Mouse (Mus musculus) adrenal gland (tissue): ENCODE data around the gene Mpz.

Experiments
- intact Hi-C: fragments of 180-260 bp; cut with DNase I; formaldehyde crosslinking; loops from one replicate; pipeline ENCODE4 v1.15.1; 2025

Mpz gene

DNA sequence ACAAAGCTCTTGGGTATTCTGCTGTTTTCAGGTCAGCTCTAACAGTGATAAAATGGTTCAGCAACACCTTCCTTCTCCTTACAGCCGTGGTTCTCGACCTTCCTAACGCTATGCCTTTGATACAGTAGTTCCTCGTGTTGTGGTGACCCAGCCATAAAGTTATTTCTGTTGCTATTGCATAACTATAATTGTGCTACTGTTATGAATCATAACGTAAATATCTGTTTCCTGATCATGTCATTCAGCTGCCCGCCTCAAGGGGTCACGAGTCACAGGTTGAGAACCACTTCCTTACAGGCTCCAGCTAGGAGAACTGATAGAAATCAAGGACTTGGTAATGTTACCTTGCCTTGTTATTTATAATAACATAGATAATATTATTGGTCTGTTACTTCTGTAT lies 33.8 kb downstream of the Mpz start:
- intact Hi-C loops = no loop called here

DNA sequence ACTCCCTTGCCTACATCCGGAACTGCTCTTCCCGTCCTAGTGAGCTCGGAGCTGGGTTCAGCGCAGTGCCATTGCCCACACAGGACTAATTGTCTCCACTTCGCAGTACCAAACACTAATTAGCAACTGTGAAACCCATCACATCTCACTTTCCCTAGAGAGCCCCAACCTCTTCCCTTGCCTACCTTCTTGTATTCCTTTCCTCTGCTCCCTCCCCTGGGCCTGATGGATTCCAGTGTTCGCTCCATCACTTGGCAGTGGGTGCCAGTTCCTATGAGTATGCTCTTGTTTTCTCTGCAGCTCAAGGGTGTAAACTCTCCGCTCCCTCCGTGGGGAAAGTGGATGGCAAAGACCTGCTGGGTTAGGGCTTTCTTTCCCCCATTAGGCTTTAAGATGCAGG lies 35.1 kb downstream of the Mpz start:
- intact Hi-C loops = no loop called here

DNA sequence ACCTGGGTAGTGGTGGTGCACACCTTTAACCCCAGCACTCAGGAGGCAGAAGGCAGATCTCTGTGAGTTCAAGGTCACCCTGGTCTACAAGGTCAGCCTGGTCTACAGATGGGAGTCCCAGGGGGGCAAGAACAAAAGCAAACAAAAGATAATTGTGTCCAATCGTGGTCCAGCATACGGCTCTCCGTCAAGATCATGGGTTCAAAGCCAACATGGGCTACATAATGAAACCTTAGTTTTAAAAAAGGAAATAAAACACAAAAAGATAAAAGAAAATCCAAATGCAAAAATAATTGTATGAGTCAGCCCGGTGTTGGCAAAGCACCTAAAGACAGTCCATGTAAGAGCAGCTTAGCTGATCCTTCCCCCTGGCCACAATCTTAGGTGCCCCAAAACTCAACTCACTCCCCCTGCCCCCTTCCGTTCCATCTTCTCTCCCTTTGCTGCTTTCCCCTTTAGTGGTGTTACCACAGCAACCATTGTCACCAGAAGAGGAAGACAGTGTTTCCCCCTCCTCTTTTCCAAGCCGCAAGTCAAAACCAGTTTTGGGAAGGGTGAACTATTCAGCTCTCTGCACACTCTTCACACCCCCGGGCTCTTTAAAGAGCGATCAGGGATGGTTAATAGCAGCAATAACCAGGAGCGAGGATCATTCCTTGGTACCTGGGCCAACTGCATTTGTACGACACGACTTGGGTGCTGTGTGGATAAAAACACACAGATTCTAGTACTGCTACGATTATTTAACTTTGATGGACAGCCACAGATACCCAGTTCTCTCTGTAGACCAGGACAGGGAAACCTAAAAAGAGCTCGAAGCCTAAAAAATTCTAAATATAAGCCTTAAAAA lies 37.6 kb downstream of the Mpz start:
- intact Hi-C loops = no loop called here

DNA sequence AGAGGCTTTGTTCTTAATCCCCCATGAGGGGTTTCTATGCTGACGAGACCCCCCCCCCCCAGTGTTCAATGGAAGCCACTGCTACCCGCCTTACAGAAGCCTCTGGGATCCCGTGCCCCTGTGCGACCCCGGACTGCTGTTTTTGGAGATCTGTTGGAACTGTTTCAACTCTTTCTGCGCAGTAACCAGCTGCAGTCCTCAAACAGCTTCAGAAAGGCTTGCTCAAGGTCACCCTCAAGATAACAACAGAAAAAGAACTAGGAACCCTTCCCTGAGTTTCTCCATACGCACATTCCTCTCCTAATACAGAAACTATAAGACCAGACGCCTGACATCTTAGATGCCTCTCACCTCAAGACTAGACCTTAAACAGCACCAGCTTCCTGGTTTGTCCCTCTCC lies 38.5 kb downstream of the Mpz start:
- intact Hi-C loops = no loop called here

DNA sequence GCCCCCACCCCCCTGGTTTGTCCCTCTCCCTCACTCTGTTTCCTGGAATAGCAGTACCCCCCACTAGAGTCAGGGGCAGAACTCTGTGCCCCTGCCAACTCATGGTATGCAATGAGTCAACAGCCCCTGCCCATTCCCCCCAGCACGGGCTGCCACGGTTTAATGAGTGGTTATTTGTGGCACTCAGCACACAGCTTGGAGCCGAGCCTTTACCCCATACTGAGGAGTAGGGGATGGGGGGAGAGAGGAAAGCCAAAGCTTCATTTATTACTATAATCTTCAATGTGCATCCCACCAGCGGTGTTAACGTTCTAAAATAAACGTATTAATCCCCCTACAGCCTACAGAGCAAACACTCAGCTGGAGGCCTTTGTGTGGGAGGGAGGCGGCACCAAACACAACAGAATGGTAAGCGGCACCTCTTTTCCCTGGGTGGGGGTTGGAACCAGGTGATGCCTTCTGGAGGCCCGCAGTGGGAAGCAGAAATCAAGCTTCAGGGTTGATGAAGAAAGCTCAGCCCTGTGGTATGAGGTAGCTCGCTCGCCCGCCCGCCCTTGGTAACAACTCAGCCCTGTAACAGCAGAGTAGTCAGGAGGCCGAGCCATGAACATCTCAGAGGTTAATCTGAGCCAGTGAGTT lies 39.1 kb downstream of the Mpz start:
- intact Hi-C loops = no loop called here

DNA sequence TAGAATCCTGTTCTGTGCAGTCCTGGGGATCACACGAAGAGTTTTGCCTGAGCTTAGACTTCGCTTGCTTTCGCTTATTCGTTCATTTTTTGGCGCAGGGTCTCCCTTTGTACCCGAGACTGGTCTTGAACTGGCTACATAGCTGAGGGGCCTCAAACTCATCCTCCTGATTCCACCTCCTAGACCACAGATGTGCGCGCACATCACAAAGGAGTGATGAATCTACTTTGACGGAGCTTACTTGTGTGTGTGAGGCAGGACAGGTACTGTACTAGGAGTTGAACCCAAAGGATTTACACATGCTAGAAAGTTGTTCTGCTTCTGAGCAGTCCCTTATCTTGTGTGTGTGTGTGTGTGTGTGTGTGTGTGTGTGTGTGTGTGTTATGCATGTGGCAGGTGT lies 40.3 kb downstream of the Mpz start:
- intact Hi-C loops = no loop called here

DNA sequence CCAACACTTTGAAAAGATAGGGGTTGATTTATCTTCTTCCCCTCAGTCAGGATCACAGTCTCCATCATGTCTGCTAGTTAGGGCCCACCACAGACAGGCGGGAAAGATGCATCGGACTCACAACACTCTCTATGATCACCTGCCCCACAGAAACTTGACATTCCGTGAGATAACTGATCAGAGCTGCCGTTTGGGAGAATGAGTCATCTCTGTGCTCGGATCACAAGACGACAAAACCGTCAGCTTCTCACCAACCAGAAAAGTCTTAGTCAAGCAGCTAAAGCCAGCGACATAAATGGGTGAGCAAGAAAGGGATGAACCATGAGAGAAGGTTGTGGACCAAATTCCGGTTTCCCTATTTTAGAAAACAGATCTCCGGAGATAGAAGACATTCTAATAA lies 41.8 kb downstream of the Mpz start:
- intact Hi-C loops = no loop called here

DNA sequence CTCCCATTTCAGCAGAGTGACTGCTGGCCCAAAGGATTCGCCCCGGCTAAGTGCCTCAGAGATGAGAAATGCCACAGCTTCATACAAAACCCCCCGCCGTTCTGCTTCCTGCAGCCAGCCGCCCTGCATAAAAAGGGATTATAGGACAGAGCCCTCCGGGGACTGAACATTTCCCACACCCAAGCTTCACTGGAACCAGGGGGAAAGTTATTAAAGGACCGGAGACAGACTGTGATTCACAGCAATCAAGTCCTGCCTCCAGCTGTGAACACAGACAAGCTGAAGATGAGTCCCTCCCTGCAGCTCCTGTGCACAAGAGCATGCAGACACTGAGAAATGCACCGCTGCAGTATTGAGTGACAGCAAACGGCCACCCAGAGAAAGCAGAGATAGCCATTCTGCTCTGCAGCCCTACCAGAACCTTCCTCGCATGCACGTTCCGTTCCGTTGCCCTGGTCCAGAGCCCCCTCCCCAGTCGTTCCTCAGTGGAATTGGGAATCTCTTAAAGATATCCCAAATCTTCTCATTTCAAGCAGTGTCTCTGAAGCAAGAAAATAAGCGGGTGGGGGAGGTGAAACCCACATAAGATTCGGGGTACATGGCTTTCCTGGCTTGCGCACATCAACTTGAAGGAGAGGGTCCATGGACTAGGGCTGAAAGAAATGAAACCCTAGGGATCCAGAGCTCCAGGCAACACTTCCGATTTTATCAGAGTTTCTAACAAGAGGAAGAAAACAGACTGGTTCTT lies 42.8 kb downstream of the Mpz start:
- intact Hi-C loops = no loop called here

DNA sequence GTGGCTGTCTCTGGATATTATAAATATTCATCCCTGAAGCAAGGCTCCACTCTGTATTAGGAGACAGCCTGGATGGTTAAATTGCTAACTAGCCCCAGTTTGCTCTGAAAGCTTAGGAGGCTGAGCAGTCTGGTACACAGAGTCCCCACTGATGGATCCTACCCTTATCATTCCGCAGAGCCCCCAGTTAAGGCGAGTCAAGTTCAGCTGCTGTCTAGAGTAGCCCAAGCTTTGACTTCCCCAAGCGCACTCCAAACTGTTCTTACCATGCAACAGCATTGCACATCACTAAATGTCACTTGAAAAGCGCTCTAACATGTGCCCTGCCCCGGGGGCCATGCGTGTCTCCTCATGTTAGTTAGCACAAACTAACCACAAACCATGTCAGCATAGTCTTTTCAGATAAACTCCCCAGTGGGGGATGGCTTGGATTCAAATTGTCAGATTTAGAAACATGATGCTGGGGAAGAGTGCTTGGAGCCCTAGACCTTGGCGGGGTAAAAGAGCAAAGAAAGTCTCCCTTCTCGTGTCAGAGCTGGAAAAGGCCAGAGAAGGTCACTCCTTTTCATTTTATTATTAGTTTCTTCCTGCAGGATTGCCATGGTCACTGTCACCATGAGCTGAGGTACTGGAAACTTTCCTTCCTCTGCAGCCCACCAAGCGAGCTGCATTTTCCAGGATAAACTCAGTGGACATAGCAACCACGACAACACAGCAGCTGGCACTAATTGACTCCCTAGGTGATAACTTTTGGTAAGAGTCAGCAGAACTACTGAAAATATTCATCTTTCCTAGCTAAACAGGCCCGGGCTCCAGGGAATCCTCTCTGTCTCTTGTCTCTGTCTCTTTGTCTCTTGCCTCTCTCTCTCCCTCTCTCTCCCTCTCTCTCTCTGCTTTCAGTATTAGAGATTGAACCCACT lies 43.7 kb downstream of the Mpz start:
- intact Hi-C loops = no loop called here

DNA sequence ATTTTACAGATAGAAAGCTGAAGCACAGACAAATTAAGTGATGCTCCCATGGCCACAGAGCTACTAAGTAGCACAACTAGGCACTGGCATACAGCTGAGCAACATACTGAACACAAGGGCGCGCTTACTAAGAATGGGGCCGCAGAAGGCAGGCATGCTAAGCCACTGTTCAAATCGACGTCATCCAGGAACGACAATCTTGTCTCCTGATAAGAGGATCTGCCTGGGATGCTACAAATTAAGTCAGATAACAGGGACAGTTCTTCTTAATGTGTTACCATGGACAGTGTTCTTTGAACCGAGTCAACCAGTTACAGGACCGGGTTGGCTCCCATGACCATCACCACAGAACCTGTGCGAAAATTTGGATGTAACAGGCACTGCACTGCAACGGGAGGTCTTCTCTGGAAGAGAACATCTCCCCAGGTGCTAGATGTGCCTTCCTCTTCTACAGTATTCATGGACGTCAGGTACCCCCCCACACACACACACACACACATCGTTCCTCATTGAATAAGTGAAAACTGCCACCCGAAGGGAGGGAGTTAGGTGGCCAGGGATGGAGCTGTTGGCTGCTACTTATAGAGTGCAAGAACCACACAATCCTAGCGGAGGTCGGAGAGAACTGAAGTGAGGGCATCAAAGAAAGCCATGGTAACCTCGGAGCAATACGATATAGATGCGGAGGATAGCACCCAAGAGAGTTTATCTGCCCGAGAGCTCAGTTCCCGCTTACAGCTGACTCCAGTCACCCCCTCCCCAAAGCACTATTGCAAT lies 44.7 kb downstream of the Mpz start:
- intact Hi-C loops = no loop called here

DNA sequence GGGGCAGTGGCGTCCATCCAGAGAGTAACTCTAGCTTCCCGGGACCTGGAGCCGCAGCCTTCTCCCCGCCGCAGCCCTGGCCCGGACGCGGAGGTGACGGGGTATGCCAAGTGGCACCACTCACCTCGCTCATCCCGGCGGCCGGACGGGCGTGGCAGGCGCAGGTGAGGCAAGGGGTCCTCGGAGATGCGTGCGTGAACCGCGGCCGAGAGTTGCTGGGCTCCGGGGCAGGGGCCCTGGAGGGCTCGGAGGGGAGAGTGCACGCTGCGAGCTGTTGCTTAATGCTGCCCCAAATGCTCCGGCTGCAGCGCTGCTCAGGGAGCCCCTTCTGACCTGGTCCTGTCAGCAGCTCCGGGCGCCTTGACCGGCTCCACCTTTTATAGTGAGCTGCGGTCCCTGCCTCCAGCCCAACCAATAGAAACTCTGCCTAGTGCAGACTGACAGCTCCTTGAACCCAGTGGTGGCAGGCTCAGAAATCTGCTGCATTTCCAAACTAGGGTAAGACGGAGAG lies 45.4 kb downstream of the Mpz start, which contains the start of gene Pcp4l1:
Gene Pcp4l1 (minus strand): TSS at position 382 of the 511 bp plus-strand sequence.
- intact Hi-C loops = no loop called here

DNA sequence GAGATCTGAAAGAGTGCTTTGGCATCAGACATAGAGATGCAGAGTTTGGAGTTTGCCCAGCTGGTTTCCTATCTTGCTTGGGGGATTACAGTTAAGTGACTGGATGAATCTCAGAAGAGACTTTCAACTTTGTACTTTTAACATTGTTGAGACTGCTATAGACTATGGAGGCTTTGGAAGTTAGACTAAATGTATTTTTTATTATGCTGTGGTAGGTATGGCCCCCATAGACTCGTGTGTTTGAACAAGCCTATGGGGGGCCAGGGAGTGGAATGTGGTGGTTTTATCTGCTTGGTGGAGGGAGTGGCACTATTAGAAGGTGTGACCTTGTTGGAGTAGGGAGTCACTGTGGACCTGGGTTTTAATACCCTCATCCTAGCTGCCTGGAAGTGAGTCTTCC lies 49.0 kb downstream of the Mpz start:
- intact Hi-C loops = no loop called here

DNA sequence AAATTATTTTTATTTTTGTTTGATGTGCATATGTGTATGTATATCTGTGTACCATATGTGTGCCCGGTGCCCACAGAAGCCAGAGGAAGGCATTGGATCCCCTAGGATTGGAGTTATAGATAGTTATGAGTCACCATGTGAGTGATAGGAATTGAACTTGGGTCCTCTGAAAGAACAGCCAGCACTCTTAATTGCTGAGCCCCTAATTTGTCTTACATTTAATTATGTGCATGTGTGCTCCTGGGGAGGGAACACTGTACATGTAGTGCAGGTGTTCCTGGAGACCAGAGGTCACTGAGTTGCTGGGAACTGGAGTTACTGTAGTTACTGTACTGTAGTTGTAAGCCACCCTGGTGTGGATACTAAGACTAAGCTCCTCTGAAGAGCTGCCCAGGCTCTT lies 50.3 kb downstream of the Mpz start:
- intact Hi-C loops = no loop called here

DNA sequence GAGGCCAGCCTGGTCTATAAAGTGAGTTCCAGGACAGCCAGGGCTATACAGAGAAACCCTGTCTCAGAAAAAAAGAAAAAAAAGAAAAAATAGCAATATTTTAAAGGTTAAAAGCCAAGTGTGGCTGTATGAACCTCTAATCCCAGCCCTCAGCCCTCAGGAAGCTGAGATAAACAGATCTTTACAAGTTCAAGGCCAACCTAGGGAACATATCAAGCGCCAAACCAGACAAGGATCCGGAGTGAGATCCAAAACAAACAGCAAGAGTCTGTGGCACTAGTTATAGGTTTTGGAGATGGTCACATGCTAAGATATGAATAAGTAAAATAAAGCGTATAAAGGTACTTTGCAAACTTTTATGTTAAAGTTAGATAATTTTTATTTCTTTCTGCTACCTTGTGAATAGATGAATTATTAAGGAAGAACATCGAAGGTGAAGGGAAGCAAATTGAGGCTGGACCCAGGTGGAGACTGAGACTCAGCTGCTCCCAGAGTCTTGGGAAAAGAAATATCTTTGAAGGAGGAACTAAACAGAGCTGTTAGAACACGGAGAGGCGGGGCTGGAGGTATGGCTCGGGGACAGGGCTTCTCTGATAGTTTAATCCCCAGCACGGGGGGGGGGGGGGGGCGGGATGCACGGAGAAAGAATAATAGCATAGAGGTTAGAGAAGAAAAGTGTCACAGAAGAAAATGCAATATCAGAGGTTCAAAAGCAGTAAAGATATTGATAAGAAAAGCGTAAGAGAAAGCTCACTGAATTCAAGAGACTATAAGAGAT lies 53.1 kb downstream of the Mpz start:
- intact Hi-C loops = no loop called here

DNA sequence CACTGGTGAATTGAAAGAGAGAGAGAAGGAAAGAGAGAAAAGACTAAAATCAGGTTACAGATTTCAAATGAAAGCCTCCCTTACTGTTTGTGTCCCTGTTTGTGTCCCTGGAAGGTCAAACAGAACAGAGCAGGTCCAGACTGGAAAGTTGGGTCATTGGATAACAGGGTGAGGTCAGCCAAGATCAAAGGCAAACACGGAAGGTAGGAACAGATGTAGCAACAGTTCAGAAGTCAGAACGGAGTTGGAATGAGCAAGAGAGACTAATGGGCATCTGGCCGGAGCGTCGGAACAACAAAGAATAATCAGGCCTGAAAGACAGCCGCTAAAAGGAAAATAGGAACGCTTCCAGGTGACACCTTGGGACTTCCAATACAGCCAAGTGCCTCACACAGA lies 53.7 kb downstream of the Mpz start:
- intact Hi-C loops = no loop called here

DNA sequence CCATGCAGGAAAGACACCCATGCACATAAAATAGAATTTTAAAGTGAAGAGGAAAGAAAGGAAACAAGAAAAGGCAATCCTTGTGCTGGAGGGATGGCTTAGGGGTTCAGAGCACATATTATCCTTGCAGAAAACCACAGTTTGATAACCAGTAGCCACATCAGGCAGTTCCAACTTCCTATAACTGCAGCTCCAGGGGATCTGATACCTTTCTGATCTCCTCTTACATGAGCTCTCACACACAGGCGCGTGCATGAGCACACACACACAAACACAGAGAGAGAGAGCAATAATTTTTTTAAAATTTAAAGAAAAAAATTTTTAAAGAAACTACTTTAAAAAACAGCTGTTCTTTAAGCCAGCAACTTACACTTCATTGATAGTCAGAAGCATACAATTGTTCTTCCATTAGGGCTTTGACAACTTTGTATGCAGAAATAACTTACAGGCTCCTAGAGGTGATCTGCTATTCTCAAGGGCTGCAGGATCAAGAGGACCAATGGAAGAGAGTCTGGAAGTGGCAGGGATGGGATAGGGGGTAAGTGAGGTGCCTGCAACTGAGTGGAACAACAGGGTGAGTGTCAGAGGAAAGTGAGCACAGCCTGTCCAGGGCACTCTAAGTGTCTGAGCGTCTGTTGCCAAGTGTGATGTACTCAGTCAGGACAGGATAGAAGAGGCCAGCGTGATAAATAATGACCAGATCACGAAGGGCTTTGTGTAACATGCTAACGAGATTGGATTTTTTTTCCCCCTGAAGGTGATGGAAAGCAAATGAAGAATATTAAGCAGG lies 55.4 kb downstream of the Mpz start:
- intact Hi-C loops = loop anchor here (5.0 kb wide), 1 partner anchor 34 kb away; no protein-coding TSS in a partner anchor

DNA sequence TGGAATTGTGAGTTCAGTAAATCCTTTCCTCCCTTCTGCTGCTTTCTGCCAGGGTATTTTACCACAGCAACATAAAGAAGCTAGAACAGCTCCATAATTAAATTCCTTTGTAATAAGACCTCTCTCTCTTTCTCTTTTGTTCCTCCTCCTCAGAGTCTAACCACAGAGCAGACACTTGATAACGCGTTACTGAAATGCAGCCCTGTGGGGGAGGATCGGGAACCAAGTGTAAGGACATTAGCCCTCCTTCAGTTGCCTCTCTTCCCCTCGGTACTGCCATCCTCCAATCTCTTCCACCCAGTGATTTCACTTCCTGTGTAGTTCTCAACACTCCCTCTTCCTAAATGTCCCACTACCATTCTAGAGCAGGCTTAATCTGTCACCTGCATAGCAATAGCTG lies 58.9 kb downstream of the Mpz start:
- intact Hi-C loops = loop anchor here (5.0 kb wide), 1 partner anchor 37 kb away; no protein-coding TSS in a partner anchor
